Mouse (Mus musculus) thymus, adult 2 months (tissue): ENCODE results near the gene Epha6.

Experiments
- CTCF ChIP-seq: fragments of 200-500 bp; IDR thresholded peaks from 2 replicates; pipeline ENCODE4 v1.5.1; 2012; ENCODE audit warnings: mild to moderate bottlenecking, control low read depth, low read length, moderate library complexity, borderline replicate concordance; ENCODE audit not compliant: control insufficient read depth, poor library complexity, insufficient read depth; ENCODE audit errors: extremely low read depth
- POLR2A ChIP-seq: fragments of 200-500 bp; IDR thresholded peaks from 2 replicates; pipeline ENCODE4 v1.6.1; 2012; ENCODE audit warnings: mild to moderate bottlenecking, low read length, control low read depth, moderate library complexity; ENCODE audit not compliant: control insufficient read depth, poor library complexity, insufficient read depth; ENCODE audit errors: extremely low read depth

DNA sequence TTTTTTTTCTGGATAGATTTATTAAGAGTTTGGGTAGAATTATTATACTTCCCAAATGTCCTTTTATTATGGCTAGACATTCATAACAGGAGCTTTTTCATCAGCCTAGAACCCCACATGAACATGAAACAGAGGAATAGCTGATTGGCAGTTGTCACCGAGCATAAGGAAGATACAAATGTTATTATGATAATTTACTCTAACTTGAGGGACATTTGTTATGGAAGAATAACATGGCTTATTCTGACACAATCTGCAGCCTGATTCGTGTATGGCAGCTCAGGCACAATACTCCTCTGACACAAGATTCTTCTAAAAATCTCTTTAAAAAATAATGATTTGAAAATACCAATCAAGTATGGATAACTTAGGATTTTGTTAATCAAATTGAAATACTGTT, 347.7 kb downstream of the Epha6 start:
- TF ChIP-seq POLR2A (no peak), CTCF (no peak)
